Comparison of ENCODE assay signal across 17 mouse cellular contexts in the genomic region with DNA sequence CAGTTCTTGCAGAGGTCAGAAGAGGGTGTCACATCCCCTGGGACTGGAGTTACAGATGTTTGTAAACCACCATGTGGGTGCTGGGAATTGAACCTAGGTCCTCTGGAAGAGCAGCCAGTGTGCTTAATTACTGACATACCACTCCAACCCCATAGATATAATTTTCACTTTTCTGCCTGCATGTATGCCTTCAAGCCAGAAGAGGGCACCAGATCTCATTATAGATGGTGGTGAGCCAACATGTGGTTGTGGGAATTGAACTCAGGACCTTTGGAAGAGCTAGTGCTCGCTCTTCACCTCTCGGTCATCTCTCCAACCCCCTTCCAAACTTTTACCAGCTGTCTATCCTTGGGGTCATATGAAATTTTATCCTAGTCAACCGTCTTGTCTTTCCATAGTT.
DNase-seq lines count a peak whose midpoint lies in the region; ATAC-seq and TF ChIP-seq lines count a peak whose summit lies in the region.
"Had no signal": no experiment of that assay in that cellular context is flagged by ENCODE, and none has a peak within 500 bp of the region (broad histone marks: within the 10 kb centered on the region; RNA-seq: fewer than 3 reads in every experiment).

No protein-coding gene starts in this region.

- no peak overlapping the region for H3K4me2 ChIP-seq in heart, embryonic 11.5 days
- no peak overlapping the region for H3K4me2 ChIP-seq in liver, embryonic 14.5 days (ENCODE audit: low read depth)
- no peak overlapping the region for H3K4me2 ChIP-seq in liver, embryonic 11.5 days
- no peak overlapping the region for H3K4me2 ChIP-seq in kidney, embryonic 14.5 days (replicated peaks; ENCODE audit: low read depth, low read length)
- H3K4me2 ChIP-seq: heart, embryonic 15.5 days; intestine, embryonic 15.5 days; limb, embryonic 13.5 days had no signal

- no peak for DNase-seq in heart, adult 2 months
- no peak for DNase-seq in liver, embryonic 14.5 days (ENCODE audit: low read depth in 3 of 3, low spot score in 3 of 3)
- no peak for DNase-seq in liver, embryonic 11.5 days (ENCODE audit: low spot score)
- DNase-seq in induced T-regulatory cell, adult 2 months (ENCODE audit: low read depth) = peak; percentile 13
- DNase-seq: B cell, adult 2 months; cerebellum, postnatal 25 days; kidney, postnatal 14 days; thymus, postnatal 4 days had no signal

- WGBS in heart, adult 2 months = 92% methylated on average over 3 of the region's 3 CpGs
- WGBS in heart, embryonic 11.5 days (ENCODE audit: insufficient replicate concordance) = 83% methylated on average over 3 of the region's 3 CpGs
- WGBS in liver, embryonic 14.5 days (ENCODE audit: insufficient replicate concordance) = 52% methylated on average over 3 of the region's 3 CpGs
- 80% methylated on average over 3 of the region's 3 CpGs for WGBS in liver, embryonic 11.5 days
- WGBS in kidney, embryonic 14.5 days = 91% methylated on average over 3 of the region's 3 CpGs

- ATAC-seq in heart, embryonic 11.5 days (replicated peaks; ENCODE audit: insufficient number of reproducible peaks, low FRiP score, low TSS enrichment) = no peak
- no peak for ATAC-seq in liver, embryonic 14.5 days (ENCODE audit: insufficient read depth)
- ATAC-seq in liver, embryonic 11.5 days (replicated peaks; ENCODE audit: low FRiP score) = no peak
- no peak for ATAC-seq in kidney, embryonic 14.5 days (ENCODE audit: low FRiP score, low TSS enrichment)
- ATAC-seq: forebrain, embryonic 14.5 days; intestine, embryonic 15.5 days had no signal

- H3K36me3 ChIP-seq in heart, adult 2 months (ENCODE audit: control insufficient read depth, insufficient read depth, low read length) = no peaks in the 10 kb centered on the region
- no peaks in the 10 kb centered on the region for H3K36me3 ChIP-seq in heart, embryonic 11.5 days (ENCODE audit: control insufficient read depth, insufficient read depth, low read length)
- H3K36me3 ChIP-seq in liver, embryonic 14.5 days (replicated peaks; ENCODE audit: control insufficient read depth, insufficient read depth, low read depth) = no peaks in the 10 kb centered on the region
- no peaks in the 10 kb centered on the region for H3K36me3 ChIP-seq in liver, embryonic 11.5 days (ENCODE audit: control insufficient read depth, insufficient read depth, low read length)
- H3K36me3 ChIP-seq in ES-Bruce4 (ENCODE audit: control insufficient read depth, insufficient read depth, low read length, poor library complexity, severe bottlenecking) = no peaks in the 10 kb centered on the region
- H3K36me3 ChIP-seq in kidney, embryonic 14.5 days (ENCODE audit: control insufficient read depth, insufficient read depth, low read length) = no peaks in the 10 kb centered on the region
- H3K36me3 ChIP-seq: G1E; heart, embryonic 15.5 days; intestine, embryonic 15.5 days; limb, embryonic 13.5 days had no signal

- no peaks in the 10 kb centered on the region for H3K79me2 ChIP-seq in heart, adult 2 months (replicated peaks; ENCODE audit: control insufficient read depth, insufficient read depth, low read length)

- H3K4me3 ChIP-seq in heart, adult 2 months = no peak overlapping the region
- no peak overlapping the region for H3K4me3 ChIP-seq in heart, embryonic 11.5 days (ENCODE audit: low read depth, low read length)
- H3K4me3 ChIP-seq in liver, embryonic 14.5 days (ENCODE audit: insufficient read depth in 1 of 2, low read depth in 2 of 2, low read length in 2 of 2) = no peak overlapping the region
- H3K4me3 ChIP-seq in liver, embryonic 11.5 days (ENCODE audit: low read depth, low read length) = no peak overlapping the region
- no peak overlapping the region for H3K4me3 ChIP-seq in ES-Bruce4 (ENCODE audit: low read depth, low read length)
- H3K4me3 ChIP-seq in kidney, embryonic 14.5 days (ENCODE audit: low read length) = no peak overlapping the region
- H3K4me3 ChIP-seq: embryonic facial prominence, embryonic 10.5 days; heart, embryonic 15.5 days; intestine, embryonic 15.5 days; limb, embryonic 13.5 days had no signal

- intact Hi-C loops in heart, adult 2 months (cut with DNase I) = no loop called here

- H3K9me3 ChIP-seq in heart, embryonic 11.5 days (replicated peaks; ENCODE audit: control insufficient read depth, low read length) = no peaks in the 10 kb centered on the region
- H3K9me3 ChIP-seq in liver, embryonic 14.5 days (ENCODE audit: control insufficient read depth, low read length) = no peaks in the 10 kb centered on the region
- H3K9me3 ChIP-seq in liver, embryonic 11.5 days (ENCODE audit: control insufficient read depth, low read length) = no peaks in the 10 kb centered on the region
- no peaks in the 10 kb centered on the region for H3K9me3 ChIP-seq in ES-Bruce4 (replicated peaks; ENCODE audit: control insufficient read depth, insufficient read depth, low read length, poor library complexity, severe bottlenecking)
- H3K9me3 ChIP-seq in kidney, embryonic 14.5 days (ENCODE audit: control insufficient read depth, low read length) = no peaks in the 10 kb centered on the region
- H3K9me3 ChIP-seq: G1E; heart, embryonic 15.5 days; intestine, embryonic 15.5 days; limb, embryonic 13.5 days had no signal

- TF ChIP-seq CTCF in heart, adult 2 months (IDR thresholded peaks at IDR 0.05) = peak; percentile 55
- peak; percentile 34; the same call in 1 of the 2 replicates for TF ChIP-seq CTCF in liver, embryonic 14.5 days (IDR thresholded peaks at IDR 0.05; ENCODE audit: low read depth)
- TF ChIP-seq CTCF in ES-Bruce4 (IDR thresholded peaks at IDR 0.05; ENCODE audit: low read depth, low read length) = peak; percentile 14

- no peak for TF ChIP-seq POLR2A in heart, adult 2 months (IDR thresholded peaks at IDR 0.05; ENCODE audit: insufficient read depth, low read depth, low read length)
- TF ChIP-seq POLR2A in ES-Bruce4 (IDR thresholded peaks at IDR 0.05; ENCODE audit: insufficient read depth, low read length) = no peak

- no peak overlapping the region for H3K27ac ChIP-seq in heart, adult 2 months
- no peak overlapping the region for H3K27ac ChIP-seq in heart, embryonic 11.5 days (ENCODE audit: low read depth, low read length)
- H3K27ac ChIP-seq in liver, embryonic 14.5 days = no peak overlapping the region
- no peak overlapping the region for H3K27ac ChIP-seq in liver, embryonic 11.5 days (ENCODE audit: low read depth, low read length)
- H3K27ac ChIP-seq in ES-Bruce4 (ENCODE audit: insufficient read depth, low read length) = no peak overlapping the region
- no peak overlapping the region for H3K27ac ChIP-seq in kidney, embryonic 14.5 days (ENCODE audit: low read depth, low read length)
- H3K27ac ChIP-seq: embryonic facial prominence, embryonic 10.5 days; heart, embryonic 15.5 days; intestine, embryonic 15.5 days; limb, embryonic 13.5 days had no signal

- no peaks in the 10 kb centered on the region for H3K4me1 ChIP-seq in heart, adult 2 months (ENCODE audit: control insufficient read depth, insufficient read depth, low read length)
- H3K4me1 ChIP-seq in heart, embryonic 11.5 days (ENCODE audit: control insufficient read depth, insufficient read depth, low read length) = peaks cover 17% of the 10 kb centered on the region
- no peaks in the 10 kb centered on the region for H3K4me1 ChIP-seq in liver, embryonic 14.5 days (replicated peaks; ENCODE audit: control insufficient read depth in 2 of 2, insufficient read depth in 2 of 2, low read length in 1 of 2)
- no peaks in the 10 kb centered on the region; the same call in 1 of the 2 replicates for H3K4me1 ChIP-seq in liver, embryonic 11.5 days (replicated peaks; ENCODE audit: control insufficient read depth, insufficient read depth, low read length)
- H3K4me1 ChIP-seq in ES-Bruce4 (ENCODE audit: control insufficient read depth, insufficient read depth, low read length) = peaks cover 3% of the 10 kb centered on the region
- H3K4me1 ChIP-seq in kidney, embryonic 14.5 days (ENCODE audit: control insufficient read depth, insufficient read depth, low read length) = peaks cover 3% of the 10 kb centered on the region

- no peak overlapping the region for H3K9ac ChIP-seq in heart, adult 2 months (ENCODE audit: low read depth, low read length)
- no peak overlapping the region for H3K9ac ChIP-seq in heart, embryonic 11.5 days (ENCODE audit: low read depth, low read length)
- no peak overlapping the region for H3K9ac ChIP-seq in liver, embryonic 14.5 days (replicated peaks)
- no peak overlapping the region for H3K9ac ChIP-seq in liver, embryonic 11.5 days (ENCODE audit: low read depth, low read length)
- H3K9ac ChIP-seq in ES-Bruce4 (ENCODE audit: low read depth, poor library complexity, severe bottlenecking) = no peak overlapping the region
- no peak overlapping the region for H3K9ac ChIP-seq in kidney, embryonic 14.5 days (ENCODE audit: low read depth, low read length)
- H3K9ac ChIP-seq: heart, embryonic 15.5 days; intestine, embryonic 15.5 days; limb, embryonic 13.5 days had no signal

- no peaks in the 10 kb centered on the region for H3K27me3 ChIP-seq in heart, adult 2 months (ENCODE audit: control insufficient read depth, insufficient read depth, low read length)
- no peaks in the 10 kb centered on the region for H3K27me3 ChIP-seq in heart, embryonic 11.5 days (ENCODE audit: control insufficient read depth, insufficient read depth, low read length)
- H3K27me3 ChIP-seq in liver, embryonic 14.5 days (ENCODE audit: control insufficient read depth, insufficient read depth, low read length) = no peaks in the 10 kb centered on the region
- no peaks in the 10 kb centered on the region for H3K27me3 ChIP-seq in liver, embryonic 11.5 days (replicated peaks; ENCODE audit: control insufficient read depth, insufficient read depth, low read length)
- no peaks in the 10 kb centered on the region for H3K27me3 ChIP-seq in ES-Bruce4 (ENCODE audit: control insufficient read depth, insufficient read depth, low read length, poor library complexity, severe bottlenecking)
- H3K27me3 ChIP-seq in kidney, embryonic 14.5 days (ENCODE audit: control insufficient read depth, insufficient read depth, low read length) = no peaks in the 10 kb centered on the region
- H3K27me3 ChIP-seq: heart, embryonic 15.5 days; intestine, embryonic 15.5 days had no signal

- TF ChIP-seq EP300 in heart, adult 2 months (IDR thresholded peaks at IDR 0.05; ENCODE audit: insufficient read depth, low read depth, low read length) = no peak
- no peak for TF ChIP-seq EP300 in liver, embryonic 14.5 days (IDR thresholded peaks at IDR 0.05; ENCODE audit: low read depth)
- TF ChIP-seq EP300 in ES-Bruce4 (IDR thresholded peaks at IDR 0.05; ENCODE audit: insufficient read depth, low read depth, low read length) = no peak
